Mouse (Mus musculus) ES-Bruce4 (cell line): ENCODE results near the gene S100a11.

Experiments used
- CTCF ChIP-seq: IDR thresholded peaks from one replicate; pipeline ENCODE4 v1.8.1; 2011; ENCODE audit warnings: low read depth, low read length
- EP300 ChIP-seq: IDR thresholded peaks from 2 replicates; pipeline ENCODE4 v1.6.1; 2011; ENCODE audit warnings: low read depth, low read length; ENCODE audit not compliant: insufficient read depth
- POLR2A ChIP-seq: IDR thresholded peaks from one replicate; pipeline ENCODE4 v1.8.1; 2011; ENCODE audit warnings: low read length; ENCODE audit not compliant: insufficient read depth

GRCm38 (mm10) chr3:93568428-93569040 lies 48.2 kb downstream of the S100a11 start:
- TF ChIP-seq CTCF, result no peak
- TF ChIP-seq POLR2A, result no peak
- no peak for TF ChIP-seq EP300
